Mouse (Mus musculus) kidney, postnatal 36 days (tissue): Measurements from ENCODE around the gene Samhd1.
"Not testable (repeated sequence)": the region's sequence is repeated elsewhere in the genome, so short reads cannot be mapped to it uniquely, and the experiment has no call there.

Experiments
- DNase-seq, 2 experiments: peaks; one replicate each; pipeline ENCODE4 v3.0.0; 2021 to 2022; ENCODE audit warnings: mixed read lengths in 2 of 2

The Samhd1 gene

DNA sequence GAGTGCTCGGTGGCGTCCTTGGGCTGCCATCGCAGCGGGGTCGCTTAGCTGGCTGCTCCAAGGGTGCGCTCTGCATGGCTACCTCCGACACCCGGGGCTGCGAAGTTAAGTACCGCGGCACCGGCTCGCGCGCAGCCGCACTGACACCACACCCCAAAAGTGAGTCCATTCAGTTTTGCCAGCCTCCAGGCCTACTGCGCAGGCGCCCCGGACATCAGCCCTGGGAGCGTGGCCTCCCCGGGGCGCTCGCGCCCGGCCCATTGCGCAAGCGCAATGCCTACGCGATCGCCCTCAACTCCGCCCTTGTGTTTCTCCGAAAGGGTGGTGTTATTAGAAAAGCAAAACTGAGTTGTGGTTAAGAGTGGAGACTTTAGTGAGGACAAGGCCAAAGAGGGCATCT, at the start of gene Samhd1:
TSS of gene Samhd1 (minus strand) at position 252 of the 400 bp plus-strand sequence.
- DNase-seq = peak; percentile 96 to 98

DNA sequence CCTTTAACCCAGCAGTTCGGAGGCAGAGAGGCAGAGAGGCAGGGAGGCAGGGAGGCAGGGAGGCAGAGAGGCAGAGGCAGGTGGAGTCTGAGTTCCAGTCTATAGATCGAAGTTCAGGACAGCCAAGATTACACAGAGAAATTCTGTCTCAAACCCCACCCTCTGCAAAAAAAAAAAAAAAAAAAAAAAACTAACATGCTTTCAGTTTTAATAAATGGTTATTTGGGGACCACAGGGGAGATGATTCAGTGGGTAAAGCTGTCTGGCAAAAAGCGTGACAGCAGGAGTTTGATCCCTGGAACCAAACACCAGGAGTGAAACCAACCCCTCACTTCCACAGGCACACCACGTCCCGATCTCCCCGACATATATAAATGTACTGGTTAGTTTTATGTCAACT, 43.1 kb upstream of the Samhd1 start:
- no peak for DNase-seq

DNA sequence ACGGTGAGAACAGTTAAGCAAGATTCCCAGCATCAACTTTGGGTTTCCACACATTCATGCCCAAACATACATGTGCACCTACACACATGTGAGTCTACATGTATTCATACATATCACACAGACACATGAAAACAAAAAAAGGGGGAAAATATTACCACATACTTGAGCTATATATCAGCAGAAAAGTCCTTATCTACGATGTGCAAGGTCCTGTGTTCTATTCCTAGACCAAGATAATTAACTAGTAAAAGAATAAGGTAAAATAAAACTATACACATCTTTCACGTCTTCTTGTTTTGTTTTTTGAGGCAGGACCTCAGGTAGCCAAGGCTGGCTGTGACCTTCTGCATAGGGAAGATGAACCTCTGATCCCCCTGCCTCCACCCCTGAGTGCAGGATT, 41.2 kb upstream of the Samhd1 start:
- no peak for DNase-seq

DNA sequence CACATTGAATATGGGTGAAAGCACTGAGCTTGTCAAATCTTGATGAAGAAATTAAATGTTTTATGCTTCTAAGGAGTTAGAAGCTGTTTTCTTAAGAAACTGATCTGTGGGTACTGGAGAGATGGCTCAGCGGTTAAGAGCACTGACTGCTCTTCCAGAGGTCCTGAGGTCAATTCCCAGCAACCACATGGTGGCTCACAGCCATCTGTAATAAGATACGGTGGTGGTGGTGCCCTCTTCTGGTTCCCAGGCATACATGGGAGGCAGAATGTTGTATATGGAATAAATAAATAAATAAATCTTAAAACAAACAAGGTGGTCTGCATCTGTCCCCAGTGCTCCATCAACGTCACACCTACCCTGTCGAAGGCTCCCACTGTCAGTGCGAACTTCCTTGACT, 39.4 kb upstream of the Samhd1 start:
- peak in 1 of 2 experiments; percentile 19 for DNase-seq

DNA sequence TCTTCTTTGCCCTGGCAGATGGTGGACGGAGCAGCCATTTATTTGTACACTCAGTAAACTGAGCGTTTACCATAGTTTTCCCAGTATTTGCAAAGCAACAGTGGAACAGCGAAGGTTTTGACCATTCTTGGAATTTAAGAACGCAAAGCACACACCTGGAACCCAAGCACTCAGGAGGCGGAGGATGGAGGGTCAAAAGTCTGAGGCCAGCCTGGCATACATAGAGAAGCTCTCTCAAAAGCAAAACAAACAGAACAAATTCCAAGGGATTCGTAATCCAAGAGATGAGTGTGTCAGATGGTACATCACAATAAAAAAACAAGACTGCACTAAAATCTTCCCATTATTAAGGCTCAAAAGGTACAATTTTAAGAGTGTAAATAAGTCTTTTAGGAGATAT, 38.5 kb upstream of the Samhd1 start:
- no peak for DNase-seq

DNA sequence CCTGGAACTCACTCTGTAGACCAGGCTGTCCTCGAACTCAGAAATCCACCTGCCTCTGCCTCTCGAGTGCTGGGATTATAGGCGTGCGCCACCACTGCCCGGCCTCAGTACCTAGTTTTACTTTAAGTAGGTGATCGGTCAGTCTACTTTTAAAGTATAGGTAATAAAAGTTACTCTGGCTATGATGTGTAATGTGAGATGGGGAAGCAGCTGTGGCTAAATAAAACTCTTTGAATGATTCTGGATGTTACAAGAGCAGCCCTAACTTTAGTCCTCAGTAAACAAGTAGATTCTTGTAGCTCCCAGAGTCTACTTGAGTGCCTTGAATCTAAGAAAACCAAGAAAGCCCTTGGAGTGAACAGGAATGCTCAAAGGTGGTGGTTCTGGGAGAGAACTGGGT, 37.9 kb upstream of the Samhd1 start:
- no peak for DNase-seq

DNA sequence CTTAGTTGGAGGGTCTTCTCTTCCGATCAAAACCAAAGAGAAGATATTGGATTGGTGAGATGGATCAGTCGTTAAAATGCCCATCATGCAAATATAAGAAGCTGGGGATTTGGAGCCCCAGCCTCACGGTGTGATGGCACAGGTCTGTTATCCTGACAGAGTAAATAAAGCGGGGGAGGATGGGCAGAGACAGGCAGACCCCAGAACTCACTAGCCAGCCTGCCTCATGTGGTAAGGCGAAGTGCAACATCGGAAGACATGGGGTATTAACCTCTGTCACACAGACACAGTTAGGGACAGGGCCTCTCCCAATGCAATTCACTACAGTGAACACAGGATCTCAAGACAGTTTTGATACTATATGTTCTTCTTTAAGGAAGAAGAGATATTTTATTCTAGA, 35.6 kb upstream of the Samhd1 start:
- DNase-seq = no peak

DNA sequence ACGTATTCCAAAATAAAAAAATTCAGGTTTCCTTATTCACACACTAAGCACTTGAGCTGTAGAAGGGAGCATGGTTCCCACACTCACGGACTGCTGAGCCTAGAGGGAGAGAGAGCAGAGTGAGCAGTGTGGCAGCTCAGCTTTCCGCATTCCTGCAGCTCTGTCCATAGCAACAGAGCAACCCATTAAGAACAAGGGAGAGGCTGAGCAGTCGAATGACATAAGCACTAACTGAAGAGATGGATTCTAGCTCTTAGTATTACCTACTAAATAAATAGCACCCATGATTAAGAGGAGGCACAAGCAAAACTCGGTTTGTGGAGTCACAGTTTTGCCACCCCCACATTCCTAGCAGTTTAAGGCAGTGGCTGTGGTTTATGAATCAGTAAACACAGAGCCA, 35.1 kb upstream of the Samhd1 start:
- DNase-seq = no peak

DNA sequence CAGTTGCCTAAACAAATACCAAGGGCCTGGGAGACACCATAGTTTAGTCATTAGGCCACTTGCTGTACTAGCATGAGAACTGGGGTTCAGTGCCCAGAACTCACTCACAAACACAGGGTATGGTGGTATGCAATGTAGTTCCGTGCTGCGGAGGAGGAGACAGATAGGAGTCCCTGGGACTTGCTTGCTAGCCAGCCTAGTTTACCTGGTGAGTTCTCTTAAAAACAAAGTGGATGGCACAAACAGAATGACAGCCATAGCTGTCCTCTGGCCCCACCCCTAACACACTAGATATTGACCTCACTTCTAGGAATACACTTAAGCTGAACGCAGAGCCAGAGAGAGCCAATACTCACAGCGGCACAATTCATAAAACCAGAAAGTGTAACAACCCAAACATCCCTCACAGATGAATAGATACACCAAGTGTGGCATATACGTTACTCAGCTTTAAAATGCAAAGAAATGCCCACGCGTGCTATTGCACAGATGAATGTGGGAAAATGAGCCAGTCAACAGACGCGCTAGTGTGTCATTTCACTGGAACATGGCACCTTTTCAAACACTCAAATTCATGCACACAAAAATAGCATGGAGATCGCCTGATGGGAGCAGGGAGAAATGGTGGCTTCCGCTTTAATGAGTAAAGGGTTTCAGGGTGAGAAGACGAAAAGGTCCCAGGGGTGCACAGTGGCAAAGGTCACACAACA, 31.5 kb upstream of the Samhd1 start:
- no peak for DNase-seq

DNA sequence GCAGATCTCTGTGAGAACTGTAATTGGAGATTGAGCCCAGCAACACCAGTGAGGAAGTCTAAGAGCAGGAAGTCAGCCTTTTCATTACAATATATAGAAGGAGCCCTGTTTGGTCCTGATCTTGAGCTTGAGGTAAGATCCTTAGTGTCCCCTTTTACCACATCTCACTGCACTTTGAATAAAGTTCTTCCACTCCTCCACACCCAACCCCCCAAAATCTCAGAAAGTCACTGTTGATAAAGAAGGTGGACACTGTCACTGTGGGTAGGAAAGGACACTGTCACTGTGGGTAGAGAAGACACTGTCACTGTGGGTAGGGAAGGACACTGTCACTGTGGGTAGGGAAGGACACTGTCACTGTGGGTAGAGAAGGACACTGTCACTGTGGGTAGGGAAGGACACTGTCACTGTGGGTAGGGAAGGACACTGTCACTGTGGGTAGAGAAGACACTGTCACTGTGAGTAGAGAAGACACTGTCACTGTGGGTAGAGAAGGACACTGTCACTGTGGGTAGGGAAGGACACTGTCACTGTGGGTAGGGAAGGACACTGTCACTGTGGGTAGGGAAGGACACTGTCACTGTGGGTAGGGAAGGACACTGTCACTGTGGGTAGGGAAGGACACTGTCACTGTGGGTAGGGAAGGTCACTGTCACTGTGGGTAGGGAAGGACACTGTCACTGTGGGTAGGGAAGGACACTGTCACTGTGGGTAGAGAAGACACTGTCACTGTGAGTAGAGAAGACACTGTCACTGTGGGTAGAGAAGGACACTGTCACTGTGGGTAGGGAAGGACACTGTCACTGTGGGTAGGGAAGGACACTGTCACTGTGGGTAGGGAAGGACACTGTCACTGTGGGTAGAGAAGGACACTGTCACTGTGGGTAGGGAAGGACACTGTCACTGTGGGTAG, 30.5 kb upstream of the Samhd1 start:
- DNase-seq = not testable (repeated sequence)

DNA sequence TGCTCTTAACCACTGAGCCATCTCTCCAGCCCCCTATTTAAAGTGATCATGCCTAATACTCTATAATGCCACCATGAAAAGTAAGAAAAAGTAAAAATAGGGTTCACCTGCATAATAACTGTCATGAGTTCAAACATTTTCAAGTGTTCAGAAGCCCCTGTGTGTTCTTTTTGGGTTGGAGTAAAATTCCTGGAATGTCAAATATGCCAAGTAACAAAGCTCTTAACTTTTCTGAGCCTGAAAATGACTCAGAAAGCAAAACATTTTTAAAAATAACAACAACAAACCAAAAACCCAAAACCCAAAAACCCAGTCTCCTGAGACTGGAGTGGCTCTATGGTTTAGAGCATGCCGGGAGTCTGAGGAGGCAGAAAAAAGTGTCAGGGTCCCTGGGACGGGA, 29.0 kb upstream of the Samhd1 start:
- no peak for DNase-seq

DNA sequence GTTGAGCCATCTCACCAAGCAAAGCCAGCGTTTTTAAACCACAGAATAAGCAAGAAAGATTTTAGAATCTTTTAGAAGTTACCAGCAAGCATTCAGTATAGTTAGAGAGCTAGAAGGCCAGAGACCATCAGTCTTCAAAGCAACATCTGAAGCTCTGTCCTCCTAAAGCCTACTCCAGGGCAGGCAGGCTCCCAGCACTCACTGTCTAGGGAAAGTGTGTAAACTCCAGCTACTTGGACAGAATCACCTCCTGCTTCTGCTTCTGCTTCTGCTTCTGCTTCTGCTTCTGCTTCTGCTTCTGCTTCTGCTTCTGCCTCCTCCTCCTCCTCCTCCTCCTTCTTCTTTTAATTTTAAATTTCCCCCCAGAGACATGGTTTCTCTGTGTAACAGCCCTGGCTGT, 21.0 kb upstream of the Samhd1 start:
- no peak for DNase-seq

DNA sequence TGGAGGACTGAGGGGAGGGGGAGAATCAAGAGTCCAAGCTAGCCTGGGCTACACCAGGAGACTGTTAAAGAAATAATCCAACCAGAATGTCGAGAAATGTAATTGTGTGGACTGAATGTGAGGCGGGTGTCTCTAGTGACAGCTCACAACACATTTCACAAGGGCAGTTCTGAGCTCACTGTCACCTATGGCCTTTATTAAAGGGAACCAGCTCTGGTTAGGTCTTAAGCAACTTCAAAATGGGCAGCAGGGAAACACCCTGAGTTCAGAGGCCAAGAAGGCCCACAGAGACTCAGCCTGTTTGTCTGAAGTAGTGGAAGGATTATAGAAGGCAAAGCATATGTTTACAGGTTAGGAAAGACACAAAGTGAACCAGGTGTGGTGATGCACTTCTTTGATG, 18.2 kb upstream of the Samhd1 start:
- DNase-seq = no peak

DNA sequence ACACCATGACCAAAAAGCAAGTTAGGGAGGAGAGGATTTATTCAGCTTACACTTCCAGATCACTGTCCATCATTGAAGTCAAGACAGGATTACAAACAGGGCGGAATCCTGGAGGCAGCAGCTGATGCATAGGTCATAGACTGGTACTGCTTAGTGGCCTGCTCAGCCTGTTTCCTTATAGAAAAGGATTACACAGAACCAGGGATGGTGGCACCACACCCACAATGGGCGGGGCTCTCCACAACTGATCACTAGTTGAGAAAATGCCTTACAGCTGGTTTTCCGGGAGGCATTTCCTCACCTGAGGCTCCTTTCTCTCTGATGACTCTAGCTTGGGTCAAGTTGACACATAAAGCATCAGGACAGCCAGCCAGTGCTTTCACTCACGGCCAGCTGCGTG, 13.4 kb upstream of the Samhd1 start:
- no peak for DNase-seq

DNA sequence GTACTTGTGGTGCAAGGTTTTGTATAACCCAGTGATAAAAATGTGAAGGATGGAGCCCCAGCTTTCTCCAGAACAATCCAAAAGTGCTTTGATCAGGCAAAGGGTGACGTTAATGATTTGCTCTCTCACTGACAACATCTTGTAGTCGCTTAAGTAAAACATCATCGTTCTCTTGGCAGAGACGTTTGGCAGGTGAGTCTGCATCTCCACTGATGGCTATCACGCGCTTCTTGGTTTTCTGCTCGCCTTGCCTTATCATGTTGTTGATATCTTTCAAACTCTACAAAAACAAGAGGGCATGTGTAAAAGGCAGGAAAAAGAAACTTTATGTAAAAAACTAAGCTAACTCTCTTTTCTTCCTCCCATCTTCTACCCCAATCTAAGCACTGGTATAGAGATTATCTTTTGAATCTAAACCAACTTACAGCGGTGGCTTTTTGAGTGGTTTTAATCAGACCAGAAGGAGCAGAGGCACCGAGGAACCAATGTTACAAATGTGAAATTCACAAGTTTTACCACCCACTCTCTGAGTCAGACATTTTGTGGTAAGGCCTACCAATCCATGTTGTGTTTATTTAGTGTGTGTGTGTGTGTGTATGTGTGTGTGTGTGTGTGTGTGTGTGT, 12.4 kb upstream of the Samhd1 start:
- no peak for DNase-seq

DNA sequence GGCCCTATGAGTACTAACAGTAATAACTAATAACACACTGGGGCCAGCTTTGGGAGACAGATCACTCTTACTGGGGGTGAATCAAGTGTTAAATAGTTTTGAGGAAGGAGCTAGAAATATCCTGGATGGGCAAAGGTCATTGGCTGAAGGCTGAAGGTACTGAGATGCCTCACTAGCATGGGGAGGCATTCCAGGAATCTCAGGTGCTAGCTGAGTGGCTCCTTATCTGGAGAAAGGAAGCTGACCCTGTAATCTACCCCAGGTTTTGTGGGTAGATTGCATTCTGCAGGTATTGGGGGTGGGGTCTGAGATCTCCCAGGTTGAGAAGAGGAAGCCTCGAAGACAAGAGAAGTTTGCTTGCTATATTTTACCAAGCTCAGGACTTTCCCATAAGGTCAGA, 10.1 kb upstream of the Samhd1 start:
- DNase-seq = no peak

DNA sequence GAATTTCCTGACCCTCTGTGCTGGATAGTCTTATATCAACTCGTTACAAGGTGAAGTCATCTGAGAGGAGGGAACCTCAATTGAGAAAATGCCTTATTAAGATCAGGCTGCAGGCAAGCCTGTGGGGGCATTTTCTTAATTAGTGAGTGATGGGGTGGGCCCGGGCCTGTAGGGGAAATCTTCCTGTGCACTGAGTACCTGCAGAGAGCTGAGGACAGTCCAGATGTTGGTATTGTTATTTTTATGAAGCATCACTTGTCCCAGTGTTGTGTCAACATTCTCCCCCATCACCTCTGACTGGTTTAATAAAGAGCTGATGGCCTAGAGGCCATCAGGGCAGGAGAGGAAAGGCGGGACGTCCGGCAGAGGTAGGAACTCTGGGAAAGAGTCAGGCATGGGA, 9.1 kb upstream of the Samhd1 start:
- no peak for DNase-seq

DNA sequence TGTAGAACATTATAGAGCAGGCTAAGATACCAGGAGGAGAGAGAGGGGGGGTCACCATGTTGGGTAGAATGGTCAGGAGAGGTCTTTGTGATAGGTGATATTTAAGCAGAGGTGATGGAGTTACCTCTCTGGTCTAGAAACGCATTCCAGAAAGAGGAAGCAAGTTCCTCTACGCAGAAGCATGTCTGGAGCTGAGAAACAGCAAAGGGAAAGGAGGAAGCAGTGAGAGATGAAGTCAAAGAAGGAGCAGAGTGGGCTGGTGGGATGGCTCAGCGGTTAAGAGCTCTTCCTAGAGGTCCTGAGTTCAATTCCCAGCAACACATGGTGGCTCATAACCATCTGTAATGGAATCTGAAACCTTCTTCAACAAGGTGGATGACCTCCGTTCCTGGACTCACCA, 6.9 kb upstream of the Samhd1 start:
- DNase-seq = no peak

DNA sequence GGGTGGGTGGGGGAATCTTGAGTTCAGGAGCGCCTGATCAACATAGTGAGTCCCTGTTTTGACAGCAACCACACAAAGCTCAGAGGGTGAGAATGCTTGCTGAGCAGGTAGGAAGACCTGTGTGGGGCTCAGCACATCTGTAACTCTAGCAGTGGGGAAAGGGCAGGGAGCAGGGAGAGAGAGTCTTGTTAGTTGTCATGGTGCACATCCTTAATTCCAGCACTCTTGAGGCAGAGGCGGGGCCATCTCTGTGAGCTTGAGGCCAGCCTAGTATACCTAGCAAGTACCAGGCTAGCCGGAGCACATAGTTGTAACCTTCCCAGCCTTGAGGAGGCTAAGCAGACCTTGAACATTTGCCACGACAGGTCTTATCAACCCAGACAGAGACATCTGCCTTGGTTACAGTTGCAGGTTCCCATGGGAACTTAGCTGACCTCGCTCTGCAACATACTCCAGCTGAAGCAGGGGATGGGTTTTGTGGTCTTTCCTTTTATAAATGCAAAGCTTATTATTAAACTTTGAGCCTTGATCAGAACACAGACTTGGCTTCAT, 4.3 kb upstream of the Samhd1 start:
- no peak for DNase-seq

DNA sequence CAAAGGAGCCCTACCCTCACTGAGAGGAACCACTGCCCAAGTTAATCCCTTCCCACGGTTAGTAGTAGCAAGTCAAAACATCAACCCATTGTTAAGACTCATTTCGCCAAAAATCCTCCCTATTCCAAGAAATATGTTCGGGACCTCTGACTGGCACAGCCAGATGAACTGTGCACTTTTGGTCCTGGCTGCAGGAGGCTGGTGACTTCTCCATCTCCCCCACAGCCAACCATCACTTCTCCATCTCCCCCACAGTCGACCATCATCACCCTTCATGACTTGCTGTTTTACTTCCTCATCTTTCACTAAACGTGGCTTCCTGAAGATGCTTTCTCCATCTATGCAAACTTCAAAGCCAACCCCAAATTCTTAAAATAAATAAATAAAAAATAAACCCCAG, 3.7 kb upstream of the Samhd1 start:
- no peak for DNase-seq

DNA sequence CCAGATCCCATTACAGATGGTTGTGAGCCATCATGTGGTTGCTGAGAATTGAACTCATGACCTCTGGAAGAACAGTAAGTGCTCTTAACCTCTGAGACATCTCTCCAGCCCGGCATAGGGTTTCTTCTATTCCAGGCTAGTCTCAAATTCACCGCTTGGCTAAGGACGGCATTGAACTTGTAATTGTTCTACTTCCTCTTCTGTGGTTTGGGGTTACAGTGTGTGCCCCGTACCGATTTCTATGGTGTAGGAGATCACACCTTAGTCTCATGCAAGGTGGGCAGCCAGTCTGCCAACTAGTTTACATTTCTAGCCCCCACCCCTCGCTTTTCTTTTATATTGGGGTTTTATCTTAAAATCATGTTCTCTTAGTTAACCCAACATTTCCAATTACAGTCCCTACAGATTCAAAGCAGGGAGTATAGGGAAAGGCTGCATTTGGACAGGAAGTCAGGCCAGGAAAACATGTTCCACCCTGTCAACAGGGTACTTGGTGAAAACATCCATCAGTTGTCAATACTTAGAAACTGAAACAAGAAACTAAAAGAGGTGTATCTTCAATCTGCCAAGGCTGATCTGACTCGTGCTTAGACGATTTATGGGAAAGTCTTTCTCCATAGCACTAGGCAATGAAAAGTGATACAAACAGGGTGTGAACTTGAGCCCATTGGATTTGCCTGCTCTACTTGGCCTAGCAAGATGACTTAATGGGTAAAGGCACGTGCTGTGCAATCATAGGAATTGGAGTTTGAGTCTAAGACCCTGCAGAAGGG, 3.1 kb upstream of the Samhd1 start:
- DNase-seq = no peak

DNA sequence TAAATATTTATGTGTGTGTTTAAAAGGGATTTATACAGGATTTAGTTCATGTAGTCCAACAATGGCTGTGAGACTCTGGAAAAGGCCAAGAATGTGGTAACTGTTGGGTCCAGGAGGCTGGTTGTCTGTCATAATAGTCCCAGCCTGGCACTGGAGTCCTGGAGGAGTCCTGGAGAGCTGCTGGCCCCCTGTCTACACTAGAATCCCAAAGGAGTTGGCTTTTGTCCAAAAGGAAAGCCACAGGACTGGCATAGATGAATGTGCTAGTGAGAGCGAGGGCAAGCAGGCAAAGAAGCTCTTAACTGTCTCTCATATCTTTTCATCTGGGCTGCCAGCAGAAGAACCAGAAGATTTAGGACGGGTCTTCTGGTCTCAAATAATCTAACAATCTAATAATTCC, 1.6 kb upstream of the Samhd1 start:
- DNase-seq = no peak

DNA sequence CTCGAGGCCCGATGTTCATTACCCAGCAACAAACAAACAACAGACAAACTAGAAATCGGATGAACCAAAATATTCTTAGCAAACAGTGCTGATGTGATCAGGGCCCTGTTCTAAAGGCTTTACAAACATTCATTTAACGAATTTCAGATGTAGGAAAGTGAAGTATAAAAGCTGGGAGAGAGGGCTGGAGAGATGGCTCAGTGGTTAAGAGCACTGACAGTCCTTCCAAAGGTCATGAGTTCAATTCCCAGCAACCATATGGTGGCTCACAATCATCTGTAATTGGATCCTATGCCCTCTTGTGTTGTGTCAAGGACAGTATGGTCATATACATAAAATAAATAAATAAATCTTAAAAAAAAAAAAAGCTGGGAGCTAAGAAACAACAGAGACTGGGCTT, 1.1 kb upstream of the Samhd1 start:
- no peak for DNase-seq
